Mouse (Mus musculus) layer of hippocampus, postnatal 10 days (tissue): ENCODE data around the gene Efcab1. TPM values are rescaled to one million over a fixed set of nuclear protein-coding genes. Genes with fewer than 3 reads are reported as not detected.

Experiments
- DNase-seq, 2 experiments: peaks; one replicate each; pipeline ENCODE4 v3.0.0; 2021; ENCODE audit warnings: low spot score in 2 of 2
- total RNA-seq, 2 experiments: library from RNA; stranded (reverse); gene quantifications; 2 replicates each; pipeline ENCODE4 v1.2.3; 2021

The Efcab1 gene
- total RNA-seq, 2 experiments from 2014 or later = 6.1 to 6.6 TPM

- DNase-seq = no peak
These were observed 86.2 kb downstream of the Efcab1 start for GRCm38 (mm10) chr16:14992461-14993107.

- DNase-seq = no peak
These were observed 108.3 kb downstream of the Efcab1 start for GRCm38 (mm10) chr16:15014724-15015123.
